Mouse (Mus musculus) kidney, postnatal 4 days (tissue): ENCODE measurements at regions not wholly inside any gene's neighbourhood (a gene's known extent, or its start where the extent isn't known, plus 50 kb on each side); places are given as distances from the start of the nearest gene placed in this dataset.

Experiments
- DNase-seq, 2 experiments: peaks; one replicate each; pipeline ENCODE4 v3.0.0; 2021; ENCODE audit warnings: mixed read lengths in 2 of 2

DNA sequence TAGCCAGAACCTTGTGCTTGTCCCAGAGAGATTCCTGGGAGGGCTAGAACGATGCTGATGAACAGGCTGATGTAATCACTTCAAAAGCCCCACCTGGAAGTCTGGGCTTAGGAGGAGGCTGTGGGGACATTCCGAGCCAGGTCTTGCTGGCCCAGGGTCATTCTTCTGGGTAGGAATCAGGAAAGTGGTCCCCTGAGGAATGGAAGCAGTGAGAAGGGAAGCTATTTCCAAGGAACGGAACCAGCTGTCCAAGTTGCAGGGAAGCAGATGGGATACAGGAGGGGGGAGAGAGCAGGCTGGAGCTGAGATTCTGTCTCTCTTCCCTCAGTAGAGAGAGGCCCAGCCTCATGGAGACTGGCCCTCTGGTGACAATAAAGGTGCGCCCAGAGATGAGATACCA is 243.9 kb downstream of the Tcf7l2 start:
- DNase-seq: peak; percentile 33 to 35

DNA sequence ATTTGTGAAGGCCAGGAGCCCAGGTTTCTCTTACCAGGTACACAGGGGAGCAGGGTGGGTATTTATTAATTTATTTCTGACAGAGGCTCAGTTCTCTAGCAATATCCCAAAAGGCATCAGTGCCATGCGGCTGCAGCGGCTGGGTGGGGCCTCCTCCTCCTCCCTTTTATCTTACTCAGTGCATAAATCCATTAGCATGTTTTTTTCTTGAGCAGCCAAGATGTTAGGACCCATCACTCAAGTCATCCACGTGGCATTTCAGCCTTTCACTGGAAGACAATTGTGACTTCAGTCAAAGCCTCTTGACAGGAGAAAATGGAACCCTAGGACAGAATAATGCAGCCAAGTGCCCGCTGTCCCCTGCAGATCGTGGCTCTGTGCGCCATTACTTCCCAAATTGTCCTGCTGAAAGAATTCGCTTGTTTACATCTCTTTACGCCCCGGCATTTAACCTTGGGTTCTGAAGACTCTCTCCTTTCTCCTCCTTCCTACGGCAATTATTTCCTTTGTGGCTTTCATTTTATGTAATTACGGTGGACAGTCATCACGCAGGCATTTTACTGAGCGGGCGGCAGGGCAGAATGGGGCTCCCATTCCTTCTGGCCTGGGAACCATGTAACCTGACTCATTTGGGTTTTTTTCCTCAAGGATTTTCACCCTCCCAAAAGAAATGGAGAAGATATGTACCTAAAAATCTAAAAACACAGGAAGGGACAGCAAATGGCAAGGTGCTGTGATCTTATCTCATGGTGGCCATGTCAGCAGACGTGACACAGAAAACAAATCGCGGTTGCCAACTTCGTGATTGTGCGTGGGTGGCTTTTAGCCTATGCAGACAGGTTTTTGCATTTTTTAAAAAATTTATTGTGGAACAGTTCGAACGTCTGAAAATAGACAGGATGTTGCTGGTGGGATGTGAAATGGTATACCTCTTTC is 250.4 kb downstream of the Tcf7l2 start:
- no peak for DNase-seq

DNA sequence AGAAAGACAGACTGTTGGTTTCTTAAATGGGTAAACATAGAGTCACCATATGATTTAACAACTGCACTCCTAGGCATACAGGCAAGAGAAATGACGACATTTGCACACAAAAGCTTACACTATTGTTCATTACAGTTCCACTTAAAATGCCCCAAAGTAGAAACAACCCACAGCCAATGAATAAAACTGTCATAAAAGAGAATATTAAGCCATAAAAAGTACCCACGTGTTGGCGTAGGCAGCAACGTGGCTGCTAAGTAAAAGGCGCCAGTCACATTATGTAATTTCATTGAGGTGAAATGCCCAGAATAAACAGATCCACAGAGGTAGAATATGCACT is 251.1 kb downstream of the Tcf7l2 start:
- no peak for DNase-seq

DNA sequence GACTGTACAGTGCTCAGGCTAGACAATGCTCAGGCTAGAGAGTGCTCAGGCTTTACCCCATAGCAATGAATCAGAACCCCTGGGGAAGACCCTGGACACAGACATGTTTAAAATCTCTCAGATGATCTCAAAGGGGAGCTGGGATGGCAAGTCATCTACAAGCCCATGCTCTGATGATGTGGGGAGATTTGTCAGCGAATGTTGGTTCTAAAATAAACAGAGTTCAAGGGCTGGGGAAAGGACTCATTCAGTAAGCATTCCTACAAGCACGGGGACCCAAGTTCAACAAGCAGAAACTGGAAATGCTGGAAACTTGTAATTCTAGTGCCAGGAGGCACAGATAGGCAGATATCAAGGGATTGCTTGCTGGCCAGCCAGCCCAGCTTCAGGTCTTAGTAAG is 254.1 kb downstream of the Tcf7l2 start:
- DNase-seq: no peak

DNA sequence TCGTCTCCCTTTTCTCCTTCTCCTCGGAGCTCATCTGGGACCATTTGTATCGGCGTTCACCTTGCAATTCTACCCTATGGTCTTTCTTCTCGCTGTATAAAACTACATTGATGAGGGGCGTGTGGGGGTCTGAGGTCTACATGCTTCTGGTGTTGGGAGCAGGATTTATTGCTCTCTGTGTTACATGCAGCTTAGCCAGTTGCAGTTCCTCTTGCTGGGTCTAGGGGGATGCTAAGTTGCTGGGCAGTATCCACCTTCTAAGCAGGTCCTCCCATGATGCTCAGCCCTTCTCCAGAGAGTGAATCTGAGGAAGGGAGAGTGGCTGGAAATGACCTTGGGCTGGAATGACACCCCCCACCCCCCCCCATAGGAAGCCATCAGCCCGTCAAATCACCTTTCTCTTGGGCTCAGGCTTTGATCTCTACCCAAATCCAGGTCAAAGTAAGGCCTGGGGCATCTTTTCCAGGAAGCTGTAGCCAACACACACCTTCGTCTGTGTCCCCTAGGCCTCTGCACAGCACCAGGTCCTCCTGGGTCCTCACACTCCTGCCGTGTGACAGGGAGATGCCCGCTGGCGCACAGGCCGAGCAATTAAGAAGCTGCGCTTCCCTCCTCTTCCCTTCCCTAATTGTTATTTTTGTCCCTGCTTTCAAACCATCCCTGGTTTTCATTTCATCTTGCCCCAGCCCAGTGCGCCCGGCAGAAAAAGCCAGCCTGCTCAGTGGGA is 257.0 kb downstream of the Tcf7l2 start:
- peak in 1 of 2 experiments; percentile 16 for DNase-seq

DNA sequence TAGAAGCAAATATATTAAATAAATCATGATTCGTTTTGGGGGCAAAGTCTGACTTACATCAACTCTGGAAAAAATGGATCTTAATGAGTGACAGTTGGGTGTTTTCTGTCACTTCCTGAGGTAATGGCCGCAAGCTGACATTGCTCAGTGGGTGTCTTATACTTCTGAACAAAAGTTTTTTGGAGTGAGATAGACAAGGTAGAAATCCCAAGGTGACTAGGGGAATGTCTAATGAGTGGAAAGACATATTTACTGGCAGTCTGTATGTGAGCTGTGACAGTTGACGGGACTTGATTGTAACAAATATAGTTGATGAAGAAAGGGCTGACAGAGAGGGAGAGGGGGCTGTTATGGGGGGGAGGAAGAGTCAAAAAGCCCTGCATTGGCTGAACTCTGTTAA is 257.8 kb downstream of the Tcf7l2 start:
- DNase-seq: no peak

DNA sequence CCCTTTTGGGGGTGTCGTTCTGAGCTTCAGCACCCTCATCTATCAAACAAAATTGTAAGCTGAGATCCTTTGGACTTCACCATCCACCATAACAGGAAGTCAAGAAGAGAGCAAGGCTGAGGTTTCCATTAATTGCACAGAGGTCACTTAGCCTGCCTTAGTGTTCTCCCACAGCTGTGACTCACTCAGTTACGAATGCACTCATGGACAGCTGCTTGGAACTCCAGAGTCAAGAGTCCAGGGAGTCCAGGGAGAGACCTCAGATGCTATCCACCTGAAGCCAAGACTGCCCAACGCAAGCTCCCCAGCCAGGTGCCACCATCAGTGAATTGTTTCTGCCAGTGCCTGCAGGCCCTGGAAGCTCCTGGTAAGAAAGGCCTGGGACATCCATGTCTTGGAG is 259.8 kb downstream of the Tcf7l2 start:
- DNase-seq: no peak

DNA sequence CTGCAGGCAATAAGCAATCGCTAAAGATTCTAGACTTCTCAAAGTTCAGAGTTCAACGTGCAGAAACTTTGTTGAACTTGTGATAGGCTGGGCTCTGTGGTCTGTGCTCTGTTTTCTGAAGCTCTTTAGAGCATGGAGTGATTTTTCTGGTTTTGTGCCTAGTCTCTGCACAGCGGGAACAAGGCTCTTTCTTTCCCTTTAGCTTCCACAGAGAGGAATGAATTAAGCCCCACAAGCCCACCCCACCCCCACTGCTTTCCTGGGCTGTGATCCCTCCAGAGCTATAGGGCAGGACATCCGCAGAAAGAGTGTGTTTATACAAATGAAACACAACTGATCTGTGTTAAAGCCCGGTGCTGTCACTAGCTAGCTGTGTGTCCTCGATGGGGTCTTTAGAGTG is 264.3 kb downstream of the Tcf7l2 start:
- DNase-seq: no peak

DNA sequence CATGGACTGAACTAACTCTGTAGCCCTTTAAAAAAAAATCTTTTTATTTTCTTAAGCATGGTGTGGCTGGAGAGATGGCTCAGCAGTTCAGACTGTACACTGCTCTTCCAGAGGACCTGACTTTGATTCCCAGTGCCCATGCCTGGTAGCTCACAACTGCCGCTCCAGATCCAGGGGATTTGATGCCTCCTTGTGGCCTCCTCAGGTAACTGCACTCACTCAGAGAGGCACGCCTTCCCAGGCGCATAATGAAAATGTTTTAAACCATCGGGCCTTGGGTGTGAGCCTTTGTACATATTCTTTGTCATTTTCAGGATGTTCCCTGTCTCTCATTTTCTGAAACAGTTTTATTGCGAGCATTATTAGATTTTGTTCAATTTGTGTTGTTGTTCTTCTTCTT is 265.8 kb downstream of the Tcf7l2 start:
- no peak for DNase-seq

DNA sequence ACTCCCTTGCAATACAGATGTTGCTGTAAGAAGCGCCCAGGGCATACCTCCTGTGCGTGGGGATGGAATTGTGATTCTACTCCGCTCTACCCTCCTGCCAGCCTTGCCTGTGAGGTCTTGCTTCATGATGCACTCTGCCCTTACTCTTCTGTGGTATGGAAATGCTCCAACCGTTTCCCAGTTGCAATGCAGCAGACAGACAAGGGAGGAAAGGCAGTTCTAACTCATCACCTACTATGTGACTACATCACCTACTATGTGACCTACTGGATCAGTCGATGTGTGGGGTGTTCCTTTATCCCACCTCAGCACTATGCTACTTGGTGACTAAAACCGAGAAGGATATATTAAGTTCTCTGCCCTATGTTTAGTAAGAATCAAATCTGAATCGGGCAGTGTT is 269.1 kb downstream of the Tcf7l2 start:
- DNase-seq: no peak

DNA sequence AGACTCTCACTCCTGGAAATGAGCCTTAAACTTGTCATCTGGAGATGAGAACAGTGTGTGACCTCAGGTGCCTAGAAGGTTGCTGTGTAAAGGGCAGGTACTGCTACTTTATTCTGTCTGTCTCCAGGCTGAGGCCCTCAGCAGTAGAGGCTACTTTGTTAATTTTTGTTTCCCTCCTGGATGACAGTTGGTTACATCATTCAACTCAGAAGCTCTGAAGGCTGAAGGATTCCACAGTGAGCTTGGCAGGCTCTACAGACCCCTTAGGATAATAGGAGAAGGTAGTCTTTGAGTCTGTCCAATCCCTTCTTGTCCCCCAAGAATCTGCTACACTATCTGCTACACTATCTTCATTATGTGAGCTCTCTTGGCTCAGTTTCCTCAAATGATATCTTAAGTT is 269.7 kb downstream of the Tcf7l2 start:
- DNase-seq: no peak

DNA sequence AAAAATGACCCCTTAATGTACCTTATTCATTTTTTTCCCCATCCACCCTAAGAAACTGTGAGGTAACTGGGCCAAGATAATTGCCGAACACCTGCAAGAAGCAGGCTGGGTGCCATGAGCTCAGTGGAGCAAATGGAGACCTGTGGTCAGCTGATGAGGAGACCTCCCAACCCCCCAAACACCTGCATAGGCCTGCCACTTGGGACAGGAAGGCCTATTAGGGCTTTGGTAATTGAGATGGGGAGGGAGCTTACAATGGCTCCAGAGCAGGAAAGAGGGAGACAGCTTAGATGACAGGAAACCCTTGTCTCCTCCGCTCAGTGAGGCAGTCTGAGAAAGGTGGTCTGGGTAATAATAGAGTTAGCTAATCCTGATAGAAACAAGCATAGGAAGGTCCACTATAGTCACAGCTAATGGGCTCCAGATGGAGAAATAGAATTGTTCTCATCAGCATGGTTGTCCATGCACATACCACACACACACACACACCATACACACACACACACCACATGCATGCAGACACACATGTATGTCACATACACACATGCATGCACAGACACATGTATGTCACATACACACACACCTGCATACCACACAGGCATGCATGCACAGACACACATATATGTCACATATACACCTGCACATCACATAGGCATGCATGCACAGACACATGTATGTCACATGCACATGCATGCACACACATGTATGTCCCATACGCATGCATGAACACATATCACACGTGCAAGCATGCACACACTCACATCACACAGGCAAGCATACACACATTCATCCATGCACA is 270.2 kb upstream of the Habp2 start:
- DNase-seq: no peak

DNA sequence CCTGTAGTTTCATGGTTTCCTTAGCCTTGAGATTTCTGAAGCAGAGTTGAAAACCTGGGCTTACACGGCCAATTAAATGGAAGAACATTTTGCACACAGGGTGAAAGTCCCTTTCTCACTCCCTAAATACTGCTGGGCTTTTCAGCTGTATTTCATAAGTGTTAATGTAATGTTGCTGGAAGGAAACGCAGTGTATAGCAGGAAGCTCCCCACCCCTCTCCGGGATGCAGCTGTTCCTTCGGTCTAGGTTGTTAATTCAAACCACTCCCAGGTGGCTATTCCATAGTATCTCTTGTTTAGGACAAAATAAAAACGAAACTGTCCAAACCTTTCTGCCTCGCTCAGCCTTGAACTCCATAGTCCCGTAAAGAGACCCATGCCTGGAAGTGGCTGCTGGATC is 269.4 kb upstream of the Habp2 start:
- DNase-seq: no peak

DNA sequence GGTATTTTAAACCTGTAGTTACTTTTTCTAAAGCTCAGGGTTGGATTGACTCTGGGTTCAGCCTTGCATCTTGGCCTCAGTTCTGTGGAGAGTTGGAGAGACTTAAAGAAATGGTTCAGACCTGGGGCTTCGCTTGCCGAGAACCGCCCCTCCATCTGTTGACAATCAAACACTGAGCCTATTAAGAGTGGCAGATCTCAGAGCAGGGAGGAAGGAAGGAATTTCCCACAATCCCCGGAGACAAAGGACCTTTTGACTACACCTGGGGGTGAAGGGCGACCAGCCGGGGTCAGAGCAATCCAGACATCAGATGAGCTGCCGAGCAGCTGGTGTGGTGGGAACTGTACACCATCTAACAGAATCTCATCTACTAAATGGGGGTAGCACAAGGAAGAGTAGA is 267.8 kb upstream of the Habp2 start:
- DNase-seq: no peak

DNA sequence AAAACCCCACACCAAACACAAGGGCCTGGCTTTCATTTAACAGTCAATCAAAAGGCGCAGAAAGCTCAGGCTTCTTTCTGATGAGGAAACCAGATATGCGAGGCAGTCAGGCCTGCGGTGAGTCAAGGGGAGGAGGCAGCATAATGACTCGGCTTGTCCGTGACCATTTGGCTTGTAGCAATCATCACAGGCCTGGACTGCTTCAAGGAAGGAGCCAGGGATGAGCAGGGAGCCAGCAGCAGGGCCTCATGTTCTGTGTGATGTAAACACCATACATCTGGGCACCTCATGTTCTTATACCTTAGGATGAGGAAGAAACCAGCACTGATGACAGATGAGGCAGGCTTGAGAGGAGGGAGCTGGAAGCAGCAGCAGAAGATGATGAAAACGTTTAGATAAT is 264.6 kb upstream of the Habp2 start:
- no peak for DNase-seq

DNA sequence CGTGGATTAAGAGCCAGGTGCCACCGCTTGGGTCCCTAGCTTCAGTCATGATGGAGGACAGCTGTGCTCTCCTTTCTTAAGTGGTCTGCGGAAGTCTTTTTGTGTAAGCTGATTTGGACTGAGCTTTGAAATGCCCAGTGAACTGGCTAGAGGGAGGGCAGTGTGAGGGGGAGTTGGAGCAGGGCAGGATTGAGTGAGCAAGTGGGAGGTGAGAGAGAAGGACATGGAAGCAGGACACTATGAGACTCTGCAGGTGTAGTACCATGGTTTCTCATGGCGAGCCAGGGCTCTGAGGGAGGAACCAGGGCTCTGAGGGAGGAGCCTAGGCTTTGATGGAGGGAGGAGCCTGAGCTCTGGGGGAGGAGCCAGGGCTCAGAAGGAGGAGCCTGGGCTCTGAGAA is 262.3 kb upstream of the Habp2 start:
- peak in 1 of 2 experiments; percentile 30 for DNase-seq

DNA sequence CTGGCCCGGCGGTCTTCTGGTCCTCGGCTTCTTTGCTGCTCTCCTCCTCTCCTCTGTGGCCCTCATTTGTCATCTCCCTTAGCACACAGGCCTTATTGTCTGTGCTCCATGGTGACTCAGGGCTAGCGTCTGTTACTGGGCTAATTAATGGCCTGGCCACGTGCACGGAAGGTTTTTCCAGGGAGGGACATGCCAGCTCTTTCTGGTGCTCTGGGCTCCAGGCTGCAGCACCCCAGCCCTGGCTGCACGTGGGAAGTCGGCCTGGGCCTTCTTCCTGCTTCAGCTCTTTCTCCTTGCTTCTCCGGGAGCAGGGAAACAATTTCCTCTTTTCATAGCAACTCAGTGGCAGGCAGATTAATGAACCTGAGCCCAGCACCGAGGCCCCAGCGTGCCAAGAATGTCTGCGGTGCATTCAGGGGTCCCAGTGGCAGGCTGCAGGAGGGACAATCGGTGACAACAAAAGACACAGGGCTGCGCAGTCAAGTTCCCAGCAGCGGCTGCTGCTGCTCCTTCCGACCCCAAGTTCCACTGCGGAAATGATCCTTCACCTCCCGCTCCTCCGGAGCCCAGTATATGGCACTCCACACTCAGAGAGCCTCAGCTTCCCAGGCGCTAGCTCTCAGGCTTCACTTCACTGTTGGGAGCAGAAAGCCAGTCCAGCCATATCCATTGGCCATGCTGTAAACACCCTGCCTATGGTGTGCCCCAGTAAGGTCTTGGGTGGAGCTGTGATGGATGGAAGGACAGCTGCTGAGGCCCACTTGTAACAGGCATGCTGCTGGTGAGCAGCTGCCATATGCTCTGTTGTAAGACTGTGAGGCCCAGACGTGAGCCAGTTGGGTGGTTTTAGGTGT is 257.3 kb upstream of the Habp2 start:
- DNase-seq: peak; percentile 63 to 71

DNA sequence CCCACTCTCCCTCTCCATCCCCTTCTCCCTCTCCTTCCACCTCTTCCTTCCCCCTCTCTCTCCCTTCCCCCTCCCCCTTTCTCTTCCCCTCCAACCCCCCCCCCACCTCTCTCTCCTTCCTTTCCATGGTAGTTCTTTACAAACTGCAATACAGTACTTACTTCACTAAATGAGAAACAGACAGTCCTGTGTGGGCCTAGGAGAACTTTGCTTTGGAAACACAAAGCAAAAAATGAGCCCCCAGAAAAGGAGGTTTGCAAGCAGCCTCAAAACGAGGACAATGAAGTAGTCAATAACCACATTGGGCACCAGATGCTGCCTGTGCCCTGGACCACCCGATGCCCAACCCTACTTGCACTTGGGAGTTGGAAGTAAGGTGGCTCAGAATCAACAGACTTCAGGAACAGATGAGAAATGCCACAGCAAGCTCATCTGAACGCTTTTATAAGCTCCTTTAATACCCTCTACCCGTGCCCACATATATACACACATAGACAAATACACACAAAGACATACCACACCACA is 256.5 kb upstream of the Habp2 start:
- DNase-seq: no peak

DNA sequence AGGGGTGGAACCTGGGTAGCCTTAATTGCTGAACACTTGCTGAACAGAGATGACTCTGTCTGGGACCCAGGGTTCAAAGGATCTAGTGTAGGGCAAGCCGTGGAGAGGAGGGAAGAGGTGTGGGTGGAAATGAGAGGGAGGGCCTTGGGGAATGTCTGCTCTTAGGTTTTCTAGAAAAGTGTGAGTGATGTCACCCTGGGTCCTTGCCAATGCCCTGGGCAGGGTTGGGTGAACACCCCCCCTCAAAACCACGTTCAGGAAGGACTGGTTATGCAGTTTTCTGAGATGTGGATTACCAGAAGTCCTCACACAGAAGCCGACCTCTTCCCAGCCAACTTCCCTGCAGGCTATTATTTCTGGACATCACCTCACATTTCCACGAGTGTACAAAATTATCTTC is 252.4 kb upstream of the Habp2 start:
- DNase-seq: no peak

DNA sequence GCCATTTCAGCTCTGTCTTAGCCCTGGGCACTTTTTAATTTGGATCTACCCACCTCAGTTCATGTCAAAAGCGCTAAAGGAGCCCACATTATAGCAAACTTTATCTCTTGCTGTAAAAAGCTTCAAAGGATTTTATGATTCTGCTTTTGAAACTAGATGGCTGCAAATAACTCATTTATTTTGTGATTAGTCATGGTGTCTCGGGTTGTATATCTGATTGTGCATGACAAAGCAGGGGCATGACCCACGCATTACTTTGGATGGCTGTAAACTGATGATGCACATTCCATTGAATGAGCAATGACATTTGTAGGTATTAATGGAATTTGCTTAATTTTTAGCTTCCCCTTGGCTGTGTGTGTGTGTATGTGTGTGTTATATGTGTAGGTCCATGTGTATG is 249.4 kb upstream of the Habp2 start:
- no peak for DNase-seq

DNA sequence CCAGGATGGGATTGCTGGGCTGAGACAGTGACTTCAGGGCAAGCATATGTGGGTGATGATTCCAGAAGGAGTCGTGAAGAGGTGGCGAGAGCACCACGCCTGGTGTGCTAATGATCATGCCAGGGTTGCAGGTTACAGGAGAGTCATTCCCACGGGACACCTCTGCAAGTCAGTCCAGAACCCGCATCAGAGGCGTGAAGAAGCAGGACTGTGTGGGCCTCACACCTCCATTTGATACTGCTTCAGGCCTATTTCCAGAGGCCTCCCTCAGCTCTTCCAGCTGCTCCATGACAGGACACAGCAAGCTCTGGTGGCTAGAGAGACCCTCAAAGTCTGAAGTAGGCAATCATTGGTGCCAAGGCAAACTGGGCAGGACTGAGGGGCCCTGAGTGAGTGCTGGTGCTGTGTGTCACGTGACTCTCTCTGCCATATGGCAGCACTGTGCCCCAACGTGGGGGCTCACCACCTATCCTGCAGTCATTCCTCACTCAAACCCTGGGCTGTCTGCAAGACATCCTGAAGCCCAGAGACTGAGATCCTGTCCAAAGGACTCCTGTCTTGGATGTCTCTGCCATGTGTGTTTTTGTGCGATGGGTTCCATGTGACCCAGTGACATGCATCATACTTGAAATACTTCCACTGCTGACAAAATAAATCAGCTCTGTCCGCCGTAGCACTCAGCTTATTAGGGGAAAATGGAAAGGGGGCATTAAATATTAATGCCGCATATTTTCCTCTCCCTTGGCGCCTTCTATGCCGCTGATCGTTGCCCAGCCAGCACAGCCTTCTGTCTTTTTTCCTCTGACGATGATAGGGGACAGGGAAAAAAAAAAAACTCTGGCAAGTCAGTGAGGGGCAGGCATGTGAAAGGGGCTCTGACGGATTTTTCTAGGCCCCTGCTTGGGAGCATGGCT is 247.6 kb upstream of the Habp2 start:
- DNase-seq: no peak
